Mouse (Mus musculus) cerebellum, adult 2 months (tissue): ENCODE measurements around the gene Zfp385a.

Experiments used
- CTCF ChIP-seq: fragments of 200-500 bp; IDR thresholded peaks from 2 replicates; pipeline ENCODE4 v1.5.1; 2011; ENCODE audit warnings: low read depth, mild to moderate bottlenecking, control low read depth, low read length, moderate library complexity, borderline replicate concordance; ENCODE audit not compliant: insufficient read depth
- POLR2A ChIP-seq: fragments of 200-500 bp; IDR thresholded peaks from 2 replicates; pipeline ENCODE4 v1.6.1; 2011; ENCODE audit warnings: low read length, control low read depth, borderline replicate concordance; ENCODE audit not compliant: insufficient read depth

- TF ChIP-seq CTCF (no peak), POLR2A (no peak)
Measured at GRCm38 (mm10) chr15:103333738-103334137, 6.2 kb downstream of the Zfp385a start.
